Mouse (Mus musculus) heart, postnatal 36 days (tissue): ENCODE results near the gene Rptor. TPM values are rescaled to one million over a fixed set of nuclear protein-coding genes. Genes with fewer than 3 reads are reported as not detected.

Experiments used
- DNase-seq, 2 experiments: peaks; one replicate each; pipeline ENCODE4 v3.0.0; 2021 to 2022
- intact Hi-C: fragments of 180-260 bp; cut with DNase I; formaldehyde crosslinking; loops from one replicate; pipeline ENCODE4 v1.15.1; 2025
- total RNA-seq, 2 experiments: library from RNA; stranded (reverse); gene quantifications; 2 replicates each; pipeline ENCODE4 v1.2.3; 2021

Rptor gene
- total RNA-seq, 2 experiments from 2014 or later = 34.8 to 36.0 TPM

DNA sequence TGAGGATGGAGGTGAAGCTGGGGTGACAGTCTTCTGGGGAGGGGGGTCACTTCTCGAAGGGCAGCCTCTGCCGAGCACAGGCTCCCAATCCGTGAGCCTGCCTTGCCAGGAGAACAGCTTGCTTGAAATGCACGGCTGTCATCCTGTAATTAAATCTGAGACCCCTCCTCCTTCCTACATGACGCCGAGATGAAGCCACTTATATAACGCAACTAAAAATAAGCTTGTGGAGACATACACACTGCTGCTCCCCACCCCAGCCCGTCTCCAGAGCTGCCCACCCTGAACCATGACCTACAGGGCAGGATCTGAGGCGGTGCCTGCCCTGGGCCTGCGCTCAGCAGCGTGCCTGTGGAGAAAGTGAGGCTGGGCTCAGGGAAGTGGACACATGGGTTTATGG lies 337.4 kb downstream of the Rptor start:
- no peak for DNase-seq
- intact Hi-C loops = loop anchor here (5.0 kb wide), 1 partner anchor 147 kb away; the partner anchor contains the start of gene Cep131

DNA sequence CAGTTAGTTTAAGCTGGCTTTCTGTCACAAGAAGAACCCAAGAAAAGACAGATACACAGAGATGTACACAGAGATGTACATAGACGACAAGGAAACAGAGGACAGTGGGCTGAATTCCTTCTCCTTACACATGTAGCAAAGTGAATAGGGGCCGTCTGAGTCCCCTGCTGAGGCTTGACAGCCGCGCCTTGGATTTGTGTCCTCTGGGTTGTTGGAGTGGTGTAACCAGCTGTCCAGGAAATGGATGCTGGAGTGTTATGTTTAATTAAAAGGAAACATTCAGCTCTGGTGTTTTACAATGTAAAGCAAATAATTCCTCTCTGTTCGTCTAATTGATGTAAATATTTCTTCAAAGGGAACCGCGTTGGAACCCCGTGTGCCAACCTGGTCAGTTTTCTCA lies 339.1 kb downstream of the Rptor start:
- intact Hi-C loops = loop anchor here (2.0 to 5.0 kb wide), 2 partner anchors 25 to 146 kb away; partner anchors contain the start of gene Cep131
- no peak for DNase-seq

DNA sequence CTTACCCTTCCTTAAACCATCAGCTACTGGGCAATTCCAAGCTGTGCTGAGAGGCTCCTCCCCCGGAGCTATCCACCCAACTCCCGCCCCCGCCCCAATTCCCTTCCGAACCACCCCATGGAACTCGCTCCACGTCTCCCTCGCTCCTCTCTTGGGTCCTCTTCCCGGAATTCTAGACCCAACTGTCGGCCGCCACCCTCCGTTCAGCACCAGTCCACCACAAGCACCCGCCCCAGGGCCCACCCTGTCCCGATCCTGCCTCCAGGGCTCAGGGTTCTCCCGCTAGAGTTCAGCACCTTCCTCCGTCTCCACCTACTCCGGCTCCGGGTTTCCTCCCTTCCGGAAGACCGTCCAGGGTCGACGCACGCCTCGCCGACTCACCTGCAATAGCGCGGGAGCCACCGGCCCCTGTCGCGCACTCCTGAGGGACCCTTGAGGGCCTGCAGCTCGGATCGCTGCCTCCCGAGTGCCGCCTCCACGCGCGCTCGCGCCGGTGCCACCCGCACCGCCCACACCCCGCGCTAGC lies 339.6 kb downstream of the Rptor start:
- intact Hi-C loops = loop anchor here (2.0 to 5.0 kb wide), 2 partner anchors 25 to 145 kb away; partner anchors contain the start of gene Cep131

DNA sequence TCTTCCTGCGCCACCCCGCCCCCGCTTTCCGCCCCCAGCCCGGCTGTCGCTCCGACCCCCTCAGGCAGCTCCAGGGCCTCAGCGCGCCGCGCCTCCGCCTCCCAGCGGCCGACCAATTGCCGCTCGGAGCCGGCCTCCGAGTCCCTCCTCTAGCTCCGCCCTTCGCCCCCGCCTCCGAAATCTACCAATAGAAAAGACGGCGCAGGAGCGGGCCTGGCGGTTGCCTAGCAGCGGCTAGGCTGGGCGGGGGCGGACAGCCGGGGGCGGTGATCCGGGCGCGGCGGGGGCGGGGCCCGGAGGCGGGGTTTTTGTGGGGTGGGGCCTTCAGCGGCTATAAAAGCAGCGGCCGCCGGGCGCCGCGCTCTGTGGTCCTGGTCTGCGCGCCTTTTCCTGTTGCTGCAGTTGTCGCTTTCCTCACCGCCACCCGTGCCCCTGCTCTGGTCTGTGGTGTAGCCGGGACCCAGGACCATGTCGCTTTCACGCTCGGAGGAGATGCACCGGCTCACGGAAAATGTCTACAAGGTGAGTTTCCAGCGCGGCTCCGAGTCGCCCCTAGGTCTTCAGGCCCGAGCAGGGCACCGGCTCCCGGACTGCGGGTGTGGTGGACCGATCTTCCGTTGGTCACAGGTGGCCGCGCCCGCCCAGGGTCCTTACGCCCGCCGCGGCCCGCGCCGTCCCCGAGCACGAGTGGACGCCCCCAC lies 340.2 kb downstream of the Rptor start, which contains the start of gene Baiap2:
Gene Baiap2 (plus strand): TSS at position 37 of the 701 bp plus-strand sequence.
- intact Hi-C loops = loop anchor here (2.0 to 5.0 kb wide), 2 partner anchors 26 to 144 kb away; partner anchors contain the start of gene Cep131
- peak; percentile 96 to 97 for DNase-seq

More for the DNA sequence above, 339.6 kb downstream of the Rptor start:
- no peak for DNase-seq

DNA sequence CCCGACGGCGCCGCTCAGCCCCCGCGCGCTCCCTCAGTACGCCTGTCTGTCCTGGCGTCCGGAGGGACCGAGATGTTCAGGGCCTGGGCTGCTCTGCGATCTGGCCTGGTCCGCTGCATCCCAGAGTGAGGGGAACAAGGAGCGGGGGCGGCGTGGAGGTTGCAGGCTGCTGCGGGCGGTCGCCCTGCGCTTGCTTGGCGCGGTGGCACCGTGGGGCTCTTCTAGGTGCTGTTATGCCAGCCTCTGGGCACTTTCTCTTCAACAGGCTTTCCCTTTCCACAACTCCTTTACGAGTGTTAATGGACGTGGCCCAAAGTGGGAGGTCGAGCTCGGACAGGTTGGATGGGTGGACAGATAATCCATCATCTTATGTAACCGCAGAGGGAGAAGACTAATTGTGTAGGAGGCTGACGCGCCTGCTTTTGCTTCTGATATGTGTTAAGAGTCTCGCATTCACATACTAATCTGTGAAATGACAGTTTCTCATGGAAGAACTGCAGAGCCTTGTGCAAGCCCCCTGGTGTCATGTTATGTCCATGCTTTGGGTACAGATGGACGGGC lies 340.8 kb downstream of the Rptor start:
- intact Hi-C loops = loop anchor here (2.0 to 5.0 kb wide), 2 partner anchors 27 to 144 kb away; partner anchors contain the start of gene Cep131
- no peak for DNase-seq

DNA sequence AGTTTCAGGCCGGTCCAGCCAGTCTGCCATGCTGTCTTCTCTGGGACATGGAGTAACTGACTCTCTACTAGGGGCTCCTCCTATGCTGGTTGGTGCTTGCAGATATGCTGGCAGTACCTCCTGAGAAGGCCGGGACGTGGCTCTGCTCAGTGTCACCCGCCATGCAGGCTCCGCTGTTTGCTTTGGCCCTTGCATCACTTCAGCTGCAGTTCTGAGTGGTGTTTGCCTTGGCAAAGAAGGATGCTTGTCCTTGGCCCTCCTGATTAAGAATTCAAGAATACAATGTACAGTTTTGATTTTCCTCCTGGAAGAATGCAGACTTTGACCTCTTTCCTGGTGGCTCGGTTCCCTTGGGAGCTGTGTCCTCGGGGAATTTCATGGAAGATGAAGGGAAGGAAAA lies 342.6 kb downstream of the Rptor start:
- peak; percentile 36 to 52 for DNase-seq
- intact Hi-C loops = no loop called here

DNA sequence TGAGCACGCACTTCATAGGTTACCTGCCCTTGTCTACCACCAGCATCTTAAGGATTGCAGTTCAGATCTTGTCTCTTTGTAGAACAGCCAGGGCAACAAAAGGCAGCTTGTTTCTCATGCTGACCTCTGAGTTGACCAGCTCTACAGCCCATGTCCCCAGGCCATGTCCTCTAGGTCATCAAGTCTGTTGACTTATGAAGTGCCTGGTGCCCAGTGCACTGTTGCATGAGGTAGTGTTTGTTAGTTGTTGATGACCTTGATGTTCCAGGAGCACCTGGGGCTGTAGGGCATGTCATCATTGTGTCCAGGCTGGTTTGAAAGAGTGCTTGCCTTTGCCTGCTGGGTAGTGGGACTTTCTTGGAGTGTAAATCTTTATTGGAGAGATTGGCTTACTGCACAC lies 344.7 kb downstream of the Rptor start:
- DNase-seq = no peak
- intact Hi-C loops = no loop called here

DNA sequence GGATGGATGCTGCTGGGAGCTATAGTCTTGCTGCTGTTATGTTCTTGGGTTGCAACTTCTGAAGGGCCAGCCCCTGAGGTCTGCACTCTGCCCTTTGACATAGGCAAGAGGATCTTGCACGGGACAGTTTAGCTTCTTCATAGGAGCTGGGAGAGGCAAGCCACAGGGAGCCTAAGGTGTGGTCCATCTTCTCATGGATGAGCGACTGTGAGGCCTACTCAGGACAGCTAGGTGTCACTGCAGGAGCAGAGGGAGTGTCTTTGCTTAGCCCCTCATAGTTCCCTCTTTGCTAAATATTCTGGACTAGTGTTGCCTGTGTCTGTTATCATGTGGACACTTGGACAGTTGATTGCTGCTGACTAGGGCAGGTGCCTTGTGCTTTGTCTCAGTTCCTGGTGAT lies 345.2 kb downstream of the Rptor start:
- intact Hi-C loops = no loop called here
- DNase-seq = no peak

DNA sequence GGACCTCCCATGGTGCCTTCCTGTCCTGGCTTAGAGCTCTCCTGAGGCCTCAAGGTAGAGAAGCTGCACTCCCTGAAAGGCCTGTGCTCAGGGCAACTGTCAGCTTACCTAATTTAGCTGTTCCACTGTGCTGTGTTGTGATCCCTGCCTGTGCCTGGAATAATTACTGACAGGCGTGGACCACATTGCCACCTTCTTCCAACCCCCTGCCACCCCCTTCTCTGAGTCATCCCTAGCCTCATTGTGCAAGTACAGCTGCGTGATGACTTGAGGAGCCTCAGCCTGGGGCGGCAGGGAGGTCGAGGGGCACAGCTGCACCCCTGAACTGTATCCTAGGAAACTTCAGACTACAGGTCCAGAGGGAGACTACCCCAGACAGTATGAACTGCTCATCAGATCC lies 345.6 kb downstream of the Rptor start:
- DNase-seq = no peak
- intact Hi-C loops = no loop called here

DNA sequence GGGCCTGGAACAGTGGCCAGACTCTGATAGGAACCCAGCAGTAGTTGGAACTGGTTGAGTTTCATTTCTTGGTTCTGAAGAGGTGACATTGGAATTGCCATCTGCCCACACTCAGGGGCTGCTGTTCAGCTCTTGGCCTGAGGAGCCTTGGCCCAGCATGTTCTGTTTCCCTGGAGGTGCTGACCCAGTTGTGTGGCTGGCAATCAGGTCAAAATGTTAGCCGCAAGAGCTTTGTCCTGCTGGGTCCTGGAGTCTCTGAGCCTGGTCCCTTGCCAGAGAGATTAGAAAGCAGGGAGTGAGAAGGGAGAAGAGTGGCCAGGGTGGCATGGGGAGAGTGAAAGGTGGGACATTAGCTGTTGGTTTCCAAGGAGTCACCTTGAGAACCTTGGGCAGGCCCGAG lies 346.1 kb downstream of the Rptor start:
- no peak for DNase-seq
- intact Hi-C loops = no loop called here

Other genes with a start within 250 kb of the Rptor start
- gene Sgsh, start 247.4 kb upstream of the Rptor start, total RNA-seq = 1 to 10 TPM; 4.9 to 5.3 TPM
- 1 to 10 TPM; 3.7 to 4.3 TPM for gene Slc26a11, start 247.3 kb upstream of the Rptor start, total RNA-seq
- 10 to 100 TPM; 15.1 to 20.1 TPM for gene Rnf213, start 209.8 kb upstream of the Rptor start, total RNA-seq
- gene Endov, start 111.6 kb upstream of the Rptor start, total RNA-seq = 1 to 10 TPM; 8.0 TPM
- under 1 TPM; 0.25 to 0.27 TPM for gene Nptx1, start 55.2 kb upstream of the Rptor start, total RNA-seq